Mouse (Mus musculus): Measurements from ENCODE around the gene Adgrl2.

DNA sequence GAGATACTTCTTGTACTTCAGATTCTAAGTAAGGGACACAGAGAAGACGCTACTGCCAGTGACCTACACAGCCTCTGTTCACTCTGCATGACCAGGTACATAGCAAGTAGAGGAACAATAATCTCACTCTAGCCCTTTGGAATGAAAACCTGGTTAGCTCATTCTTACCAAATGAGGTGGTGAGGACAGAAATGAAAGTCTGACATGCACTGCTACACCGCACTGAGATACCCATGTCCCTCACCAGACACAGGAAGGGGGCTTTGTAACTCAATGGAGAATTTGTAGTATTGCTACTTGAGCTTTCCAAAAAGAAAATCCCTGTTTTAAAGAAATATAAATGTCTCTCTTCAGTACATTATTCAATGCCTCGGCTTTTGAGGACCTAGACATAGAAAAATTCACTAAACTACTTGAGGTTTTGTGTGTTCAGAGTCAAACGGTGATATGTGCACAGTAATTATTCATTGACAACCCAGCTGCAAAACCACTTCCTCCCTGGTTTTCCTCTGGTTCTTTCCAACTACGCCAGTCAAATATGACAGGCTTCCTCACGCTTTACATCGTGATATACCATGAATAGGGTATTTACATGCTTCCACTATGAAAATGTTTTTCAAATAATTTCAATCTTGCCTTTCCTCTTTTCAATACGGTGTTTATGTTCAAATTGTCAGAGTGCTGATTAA is 104.2 kb downstream of the Adgrl2 start:
- TF ChIP-seq POLR2A (IDR thresholded peaks at IDR 0.05; ENCODE audit: extremely low read depth, insufficient read depth, low read length), result no peak
- no peak for TF ChIP-seq CTCF (IDR thresholded peaks at IDR 0.05; ENCODE audit: extremely low read depth, insufficient read depth, low read length)

Data from cortical plate, adult 2 months (tissue).